Mouse (Mus musculus) erythroblast, embryonic 14.5 days (primary cell): ENCODE results near the gene Vmn1r33.

Experiments used
- GATA1 ChIP-seq: IDR thresholded peaks from 2 replicates; pipeline ENCODE4 v1.6.1; 2012; ENCODE audit warnings: low read length, inconsistent platforms, mixed read lengths
- TAL1 ChIP-seq: IDR thresholded peaks from 3 replicates; pipeline ENCODE4 v1.6.1; 2012; ENCODE audit warnings: low read length, inconsistent platforms, mixed read lengths

- TF ChIP-seq GATA1 (no peak), TAL1 (no peak)
Measured at GRCm38 (mm10) chr6:66643779-66644178, 25.7 kb upstream of the Vmn1r33 start, which contains the start of gene Vmn1r34.
